Mouse (Mus musculus) testis, adult 2 months (tissue): ENCODE results near the gene Klhl10.

Source experiments
- CTCF ChIP-seq: fragments of 200-500 bp; IDR thresholded peaks from 2 replicates; pipeline ENCODE4 v1.5.1; 2012; ENCODE audit warnings: low read depth, mild to moderate bottlenecking, inconsistent platforms, low read length, moderate library complexity; ENCODE audit not compliant: control insufficient read depth, insufficient read depth, insufficient replicate concordance
- POLR2A ChIP-seq: fragments of 200-500 bp; IDR thresholded peaks from 2 replicates; pipeline ENCODE4 v1.6.1; 2012; ENCODE audit warnings: low read depth, mild to moderate bottlenecking, inconsistent platforms, low read length, moderate library complexity; ENCODE audit not compliant: control insufficient read depth

DNA sequence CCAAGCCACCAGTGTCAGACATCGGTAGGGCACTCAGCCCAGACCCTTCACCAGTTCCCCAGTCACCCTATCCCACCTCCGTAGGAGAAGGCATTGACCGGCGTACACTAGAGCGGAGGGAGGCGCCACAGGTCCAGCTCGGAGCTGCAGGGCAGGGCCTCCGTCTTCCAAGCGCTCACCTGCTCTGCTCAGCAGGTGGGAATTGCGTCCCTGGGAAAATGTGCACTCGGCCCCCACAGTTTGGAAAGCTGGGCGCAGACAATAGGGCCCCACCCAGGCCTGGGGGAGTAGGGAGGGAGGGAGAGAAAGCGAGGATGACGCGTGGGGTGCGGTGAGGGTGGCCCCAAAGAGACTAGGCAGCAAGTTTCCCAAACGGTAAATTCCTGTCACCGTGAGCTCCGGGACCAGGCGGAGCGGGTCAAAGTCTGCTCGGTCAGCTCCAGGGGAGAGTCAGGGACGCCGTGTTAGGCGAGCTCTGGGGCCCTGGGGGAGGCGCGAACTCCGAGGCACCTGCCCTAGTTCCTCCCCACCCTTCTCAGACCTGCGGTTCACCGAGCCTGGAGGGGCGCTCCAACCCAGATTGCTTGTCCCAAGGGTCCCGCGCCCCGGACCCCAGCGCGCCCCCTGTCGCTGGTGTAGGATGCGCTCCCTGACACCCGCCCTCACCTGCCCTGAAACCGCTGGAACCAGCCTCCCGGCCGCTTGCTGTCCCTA is 44.7 kb upstream of the Klhl10 start:
- TF ChIP-seq CTCF (no peak), POLR2A (no peak)
